Mouse (Mus musculus) thymus, adult 2 months (tissue): ENCODE measurements around the gene Dhtkd1. TPM values are rescaled to one million over a fixed set of nuclear protein-coding genes. Genes with fewer than 3 reads are reported as not detected.

Source experiments
- DNase-seq: peaks from one replicate; pipeline ENCODE4 v3.0.0; 2021
- H3K27ac ChIP-seq: fragments of 200-500 bp; 2 replicates; pipeline ENCODE4 v1.5.1; 2012; ENCODE audit warnings: low read length, control low read depth; ENCODE audit not compliant: control insufficient read depth, insufficient read depth
- H3K27me3 ChIP-seq: fragments of 200-500 bp; 2 replicates; pipeline ENCODE4 v1.6.1; 2012; ENCODE audit warnings: mild to moderate bottlenecking, low read length, moderate library complexity, mixed read lengths; ENCODE audit not compliant: control insufficient read depth, insufficient read depth
- H3K36me3 ChIP-seq: fragments of 200-500 bp; 2 replicates; pipeline ENCODE4 v1.6.1; 2012; ENCODE audit warnings: mild to moderate bottlenecking, low read length, moderate library complexity; ENCODE audit not compliant: control insufficient read depth, insufficient read depth
- H3K4me1 ChIP-seq: fragments of 200-500 bp; replicated peaks from 2 replicates; pipeline ENCODE4 v1.6.1; 2012; ENCODE audit warnings: low read length; ENCODE audit not compliant: control insufficient read depth, insufficient read depth
- H3K4me3 ChIP-seq: fragments of 200-500 bp; 2 replicates; pipeline ENCODE4 v1.5.1; 2012; ENCODE audit warnings: mild to moderate bottlenecking, low read length, control low read depth, moderate library complexity; ENCODE audit not compliant: control insufficient read depth, insufficient read depth
- CTCF ChIP-seq: fragments of 200-500 bp; IDR thresholded peaks from 2 replicates; pipeline ENCODE4 v1.5.1; 2012; ENCODE audit warnings: mild to moderate bottlenecking, control low read depth, low read length, moderate library complexity, borderline replicate concordance; ENCODE audit not compliant: control insufficient read depth, poor library complexity, insufficient read depth; ENCODE audit errors: extremely low read depth
- POLR2A ChIP-seq: fragments of 200-500 bp; IDR thresholded peaks from 2 replicates; pipeline ENCODE4 v1.6.1; 2012; ENCODE audit warnings: mild to moderate bottlenecking, low read length, control low read depth, moderate library complexity; ENCODE audit not compliant: control insufficient read depth, poor library complexity, insufficient read depth; ENCODE audit errors: extremely low read depth
- WGBS: fragments of 180-500 bp; shearing (Covaris S2); methylation state at CpG from one replicate; pipeline ENCODE4 v1.1.7; 2018; 5-methylcytosine and 5-hydroxymethylcytosine counted together
- polyA plus RNA-seq: library from polyadenylated mRNA; depleted of rRNA; stranded (reverse); fragments of >200 nt; gene quantifications from 2 replicates; pipeline ENCODE4 v1.2.3, GENCODE M21; 2012

Dhtkd1 gene
- polyA plus RNA-seq, 1 experiment = 0.62 TPM

DNA sequence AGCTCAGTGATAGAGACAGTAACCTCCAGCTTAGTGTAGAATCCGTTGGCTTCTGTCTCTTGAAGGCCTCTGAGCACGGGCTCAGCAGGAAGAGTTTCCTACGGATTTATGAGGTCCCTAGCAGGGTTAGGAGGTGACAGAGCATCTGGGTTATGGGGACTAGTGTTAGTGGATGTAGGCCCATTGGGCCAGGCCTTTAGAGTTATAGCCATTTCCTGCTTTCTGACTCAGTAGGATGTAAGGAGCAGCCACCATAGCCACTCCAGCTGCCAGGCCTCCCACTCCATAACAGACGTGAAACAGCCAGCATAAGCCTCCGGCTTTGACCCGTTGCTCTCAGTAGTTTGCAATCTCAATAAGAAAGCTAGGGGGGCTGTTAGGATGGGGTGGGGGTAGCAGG is 6.5 kb downstream of the Dhtkd1 start:
- Histone ChIP-seq H3K27me3 (no peaks in the 10 kb centered on the region), H3K4me3 (no peak overlapping the region), H3K27ac (no peak overlapping the region; the same call in 1 of the 2 replicates), H3K36me3 (no peaks in the 10 kb centered on the region), H3K4me1 (no peaks in the 10 kb centered on the region)
- WGBS = 94% methylated on average over 6 of the region's 6 CpGs
- DNase-seq = no peak
- TF ChIP-seq POLR2A = no peak
- no peak for TF ChIP-seq CTCF

DNA sequence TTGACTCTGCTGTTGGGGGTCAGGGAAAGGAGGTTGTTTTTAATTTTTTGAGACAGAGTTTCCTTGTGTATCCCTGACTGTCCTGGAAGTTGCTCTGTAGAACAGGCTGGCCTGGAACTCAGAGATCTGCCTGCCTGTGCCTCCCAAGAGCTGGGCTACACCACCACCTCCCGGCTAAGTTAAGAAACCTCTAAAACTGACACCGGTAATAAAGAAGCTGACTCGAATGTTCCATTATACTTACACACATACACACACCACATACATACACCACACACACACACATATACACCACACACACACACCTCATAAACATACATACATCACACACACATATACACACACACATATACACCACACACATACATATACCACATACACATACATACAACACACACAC is 7.7 kb downstream of the Dhtkd1 start:
- Histone ChIP-seq H3K36me3 (no peaks in the 10 kb centered on the region), H3K4me3 (no peak overlapping the region), H3K27ac (no peak overlapping the region), H3K27me3 (no peaks in the 10 kb centered on the region), H3K4me1 (no peaks in the 10 kb centered on the region)
- no peak for DNase-seq
- TF ChIP-seq POLR2A = no peak
- TF ChIP-seq CTCF = no peak
- WGBS = 91% methylated on average over 3 of the region's 3 CpGs

DNA sequence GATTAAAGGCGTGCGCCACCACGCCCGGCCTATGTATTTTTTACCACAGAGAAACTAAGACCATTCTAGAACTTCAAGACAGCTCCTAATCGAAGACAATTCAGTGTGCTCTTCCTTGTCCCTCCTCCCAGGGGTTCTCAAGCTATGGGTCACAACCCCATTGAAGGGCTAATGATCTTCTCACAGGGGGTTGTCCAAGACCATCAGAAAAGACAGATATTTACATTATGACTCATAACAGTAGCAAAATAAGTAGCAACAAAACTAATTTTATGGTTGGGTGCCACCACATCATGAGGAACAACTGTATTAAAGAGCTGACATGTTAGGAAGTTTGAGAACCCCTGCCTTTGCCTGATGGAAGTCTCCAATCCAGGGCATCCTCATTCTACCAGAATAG is 10.7 kb downstream of the Dhtkd1 start:
- Histone ChIP-seq H3K4me1 (no peaks in the 10 kb centered on the region), H3K27me3 (no peaks in the 10 kb centered on the region), H3K4me3 (no peak overlapping the region), H3K27ac (no peak overlapping the region), H3K36me3 (no peaks in the 10 kb centered on the region)
- TF ChIP-seq POLR2A = no peak
- no peak for TF ChIP-seq CTCF
- WGBS = 91% methylated on average over 5 of the region's 5 CpGs
- DNase-seq = no peak

GRCm38 (mm10) chr2:5930291-5931054 is 12.1 kb downstream of the Dhtkd1 start:
- H3K27ac ChIP-seq = no peak overlapping the region
- no peaks in the 10 kb centered on the region for H3K27me3 ChIP-seq
- WGBS = 60% methylated on average over 18 of the region's 18 CpGs
- TF ChIP-seq POLR2A (no peak), CTCF (no peak)
- no peaks in the 10 kb centered on the region for H3K36me3 ChIP-seq
- DNase-seq = no peak
- no peaks in the 10 kb centered on the region for H3K4me1 ChIP-seq
- no peak overlapping the region for H3K4me3 ChIP-seq

- TF ChIP-seq POLR2A (no peak), CTCF (no peak)
- H3K27ac ChIP-seq = no peak overlapping the region
Observed at GRCm38 (mm10) chr2:5929793-5930192, 12.8 kb downstream of the Dhtkd1 start.

GRCm38 (mm10) chr2:5927481-5927880 is 15.1 kb downstream of the Dhtkd1 start:
- no peak overlapping the region for H3K27ac ChIP-seq
- WGBS = 98% methylated on average over 5 of the region's 5 CpGs
- H3K4me3 ChIP-seq = no peak overlapping the region
- H3K4me1 ChIP-seq = no peaks in the 10 kb centered on the region
- no peak for DNase-seq
- no peak for TF ChIP-seq POLR2A
- TF ChIP-seq CTCF = no peak
- no peaks in the 10 kb centered on the region for H3K27me3 ChIP-seq
- H3K36me3 ChIP-seq = no peaks in the 10 kb centered on the region

More at GRCm38 (mm10) chr2:5929793-5930192, 12.8 kb downstream of the Dhtkd1 start:
- no peak for DNase-seq
- Histone ChIP-seq H3K36me3 (no peaks in the 10 kb centered on the region), H3K27me3 (no peaks in the 10 kb centered on the region), H3K4me3 (no peak overlapping the region), H3K4me1 (no peaks in the 10 kb centered on the region)
- 98% methylated on average over 5 of the region's 5 CpGs for WGBS

- Histone ChIP-seq H3K36me3 (no peaks in the 10 kb centered on the region), H3K27me3 (no peaks in the 10 kb centered on the region), H3K4me3 (no peak overlapping the region), H3K27ac (no peak overlapping the region), H3K4me1 (no peaks in the 10 kb centered on the region)
- no peak for DNase-seq
- WGBS = 95% methylated on average over 9 of the region's 9 CpGs
- TF ChIP-seq CTCF (no peak), POLR2A (no peak)
Observed at GRCm38 (mm10) chr2:5923786-5924185, 18.8 kb downstream of the Dhtkd1 start.
